Mouse (Mus musculus) activated CD4-positive, CD25-positive, alpha-beta regulatory T cell (primary cell): Measurements from ENCODE around the gene Tmem161a. TPM values are rescaled to one million over a fixed set of nuclear protein-coding genes. Genes with fewer than 3 reads are reported as not detected.

ENCODE experiments used
- polyA plus RNA-seq, 2 experiments: library from polyadenylated mRNA; unstranded; fragments of 100-300 nt; shearing (Covaris generic); gene quantifications; one replicate each; pipeline ENCODE4 v1.2.1; 2017

Tmem161a gene
- 10 to 100 TPM; 26.0 to 43.0 TPM for polyA plus RNA-seq

GRCm38 (mm10) chr8:70172043-70172681, at the start of gene Tmem161a:
Gene Tmem161a, plus strand, starts transcription at chr8:70172356.

GRCm38 (mm10) chr8:70131166-70131883, 40.8 kb upstream of the Tmem161a start, which contains the start of gene Nr2c2ap:
Gene Nr2c2ap, plus strand, starts transcription at chr8:70131333.

GRCm38 (mm10) chr8:70139026-70139857, 32.9 kb upstream of the Tmem161a start, which contains the start of the genes Rfxank, Borcs8 and Mef2b:
Gene Rfxank, minus strand, starts transcription at chr8:70139154.
Gene Borcs8, plus strand, starts transcription at chr8:70139499.
Gene Mef2b, plus strand, starts transcription at chr8:70139711.

GRCm38 (mm10) chr8:70212112-70213055, 40.2 kb downstream of the Tmem161a start, which contains the start of gene Slc25a42:
Gene Slc25a42, minus strand, starts transcription at chr8:70212305.

Other genes with a start within 250 kb of the Tmem161a start
- gene Gatad2a, start 176.0 kb upstream of the Tmem161a start, polyA plus RNA-seq = 100 to 1,000 TPM in 1 of 2 experiments, 10 to 100 TPM in 1; 90.0 to 122 TPM
- 10 to 100 TPM; 65.7 to 80.1 TPM for gene Mau2, start 129.6 kb upstream of the Tmem161a start, polyA plus RNA-seq
- 10 to 100 TPM; 57.2 to 63.2 TPM for gene Sugp1, start 129.5 kb upstream of the Tmem161a start, polyA plus RNA-seq
- under 1 TPM in 1 of 2 experiments, not detected in 1; 0.30 TPM for gene Tm6sf2, start 99.4 kb upstream of the Tmem161a start, polyA plus RNA-seq
- gene Hapln4, start 88.9 kb upstream of the Tmem161a start, polyA plus RNA-seq = not detected
- gene Ncan, start 51.5 kb upstream of the Tmem161a start, polyA plus RNA-seq = under 1 TPM in 1 of 2 experiments, not detected in 1; 0.10 TPM
- gene Nr2c2ap, start 41.0 kb upstream of the Tmem161a start, polyA plus RNA-seq = 10 to 100 TPM; 38.4 to 61.7 TPM
- gene Rfxank, start 33.2 kb upstream of the Tmem161a start, polyA plus RNA-seq = 10 to 100 TPM; 25.1 to 31.2 TPM
- 10 to 100 TPM; 55.4 to 79.7 TPM for gene Borcs8, start 32.9 kb upstream of the Tmem161a start, polyA plus RNA-seq
- gene Mef2b, start 32.6 kb upstream of the Tmem161a start, polyA plus RNA-seq = 1 to 10 TPM in 1 of 2 experiments, under 1 TPM in 1; 0.81 to 1.1 TPM
- gene Slc25a42, start 39.9 kb downstream of the Tmem161a start, polyA plus RNA-seq = 10 to 100 TPM in 1 of 2 experiments, 1 to 10 TPM in 1; 4.8 to 11.1 TPM
- gene Sugp2, start 61.9 kb downstream of the Tmem161a start, polyA plus RNA-seq = 10 to 100 TPM; 28.9 to 34.8 TPM
- gene Armc6, start 62.1 kb downstream of the Tmem161a start, polyA plus RNA-seq = 10 to 100 TPM; 10.4 to 12.5 TPM
- 1 to 10 TPM; 2.9 to 5.7 TPM for gene Homer3, start 110.5 kb downstream of the Tmem161a start, polyA plus RNA-seq
- 10 to 100 TPM; 49.1 to 66.3 TPM for gene Ddx49, start 130.1 kb downstream of the Tmem161a start, polyA plus RNA-seq
- 100 to 1,000 TPM; 346 to 377 TPM for gene Cope, start 130.2 kb downstream of the Tmem161a start, polyA plus RNA-seq
- not detected for gene Cers1, start 143.4 kb downstream of the Tmem161a start, polyA plus RNA-seq
- under 1 TPM; 0.36 to 0.39 TPM for gene Gdf1, start 157.5 kb downstream of the Tmem161a start, polyA plus RNA-seq
- 10 to 100 TPM; 55.4 to 75.0 TPM for gene Upf1, start 180.9 kb downstream of the Tmem161a start, polyA plus RNA-seq
- 1 to 10 TPM; 1.0 to 2.2 TPM for gene Comp, start 201.2 kb downstream of the Tmem161a start, polyA plus RNA-seq